Mouse (Mus musculus) R1 (cell line): ENCODE results near the gene Zfp345.
"Not testable (repeated sequence)": the region's sequence is repeated elsewhere in the genome, so short reads cannot be mapped to it uniquely, and the experiment has no call there.

Experiments
- DNase-seq: peaks from one replicate; pipeline ENCODE4 v3.0.0-alpha.2; 2018; ENCODE audit warnings: low read depth, low spot score

Gene Zfp345

GRCm38 (mm10) chr2:150484939-150485778 is at the start of gene Zfp345:
Zfp345 (minus strand) TSS chr2:150485091.
- DNase-seq: peak; percentile 94

- peak; percentile 16 for DNase-seq
Observed at GRCm38 (mm10) chr2:150525703-150526207, 40.9 kb upstream of the Zfp345 start.

- DNase-seq: no peak
Observed at GRCm38 (mm10) chr2:150512837-150513236, 27.9 kb upstream of the Zfp345 start.

GRCm38 (mm10) chr2:150500124-150500973 is 15.5 kb upstream of the Zfp345 start:
- peak; percentile 14 for DNase-seq

- peak; percentile 94 for DNase-seq
Observed at GRCm38 (mm10) chr2:150493031-150493430, 8.1 kb upstream of the Zfp345 start.

GRCm38 (mm10) chr2:150451180-150451919 is 33.5 kb downstream of the Zfp345 start, which contains the start of gene Zfp442:
Zfp442 (minus strand) TSS chr2:150451486.
- peak; percentile 79 for DNase-seq

GRCm38 (mm10) chr2:150439084-150439483 is 45.8 kb downstream of the Zfp345 start:
- DNase-seq: not testable (repeated sequence)
